Mouse (Mus musculus): ENCODE measurements around the gene Gm6871. TPM values are rescaled to one million over a fixed set of nuclear protein-coding genes. Genes with fewer than 3 reads are reported as not detected.

Gm6871 gene
- polyA plus RNA-seq (2012; rRNA removed): not detected in 2 replicates

DNA sequence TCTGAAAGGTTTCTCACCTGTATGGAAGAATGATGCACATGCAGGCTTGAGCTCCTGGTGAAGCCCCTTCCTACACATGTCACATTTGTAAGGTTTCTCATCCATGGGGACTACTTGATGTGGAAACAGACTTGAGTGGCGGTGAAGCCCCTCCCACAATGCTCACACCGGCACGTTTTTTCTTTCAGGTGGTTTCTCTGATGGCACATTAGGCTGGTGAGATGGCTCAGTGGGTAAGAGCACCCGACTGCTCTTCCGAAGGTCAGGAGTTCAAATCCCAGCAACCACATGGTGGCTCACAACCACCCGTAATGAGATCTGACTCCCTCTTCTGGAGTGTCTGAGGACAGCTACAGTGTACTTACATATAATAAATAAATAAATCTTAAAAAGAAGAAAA is at the start of gene Gm6871:
TSS of gene Gm6871 (minus strand) at position 101 of the 400 bp plus-strand sequence.

DNA sequence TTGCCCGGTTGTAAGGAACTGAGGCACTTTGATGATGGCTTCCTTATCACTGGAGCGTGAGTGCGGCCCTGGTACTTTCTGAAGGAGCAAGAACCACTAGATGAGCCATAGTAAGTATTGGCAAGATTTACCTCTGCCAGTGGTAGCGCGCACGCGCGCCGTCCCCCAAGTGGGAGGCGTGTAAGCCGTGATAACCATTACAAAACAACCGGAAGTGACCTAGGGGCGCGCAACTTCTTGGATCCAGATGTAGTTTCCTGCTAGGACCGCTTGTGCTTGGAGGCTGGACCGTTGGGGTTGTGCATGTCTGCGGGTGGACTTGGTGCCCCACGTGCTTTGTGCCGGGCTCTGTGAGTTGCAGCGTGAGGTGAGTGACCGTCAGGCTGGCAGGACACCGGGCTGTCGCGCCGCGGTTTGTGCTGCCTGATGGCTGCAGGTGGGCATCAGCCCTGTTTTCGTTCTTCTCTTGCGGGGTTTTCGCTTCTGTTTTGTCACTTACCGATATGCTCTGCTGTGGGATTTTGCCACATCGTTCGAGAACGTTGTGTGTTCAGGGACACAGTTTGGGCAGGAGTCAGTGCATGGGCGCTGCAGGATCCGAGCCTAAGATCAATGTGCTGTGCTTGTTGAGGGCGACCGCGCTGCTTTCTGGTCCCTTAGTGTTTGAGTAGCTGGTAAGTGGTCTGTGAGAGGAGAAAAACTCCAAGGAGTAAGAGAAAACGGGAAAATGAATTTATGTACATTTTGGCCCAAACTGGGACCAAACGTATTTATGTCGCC is 25.8 kb upstream of the Gm6871 start, which contains the start of gene 2610021A01Rik:
TSS of gene 2610021A01Rik (plus strand) at position 197 of the 780 bp plus-strand sequence.

GRCm38 (mm10) chr7:41499389-41500049 is 73.9 kb downstream of the Gm6871 start, which contains the start of the genes Gm20449 and AW146154:
Gene Gm20449 (minus strand): TSS chr7:41499417.
Gene AW146154 (minus strand): TSS chr7:41499890.

Other genes with a start within 250 kb of the Gm6871 start
- 2.0 and 2.1 TPM in 2 replicates for gene AI987944, start 180.3 kb downstream of the Gm6871 start, polyA plus RNA-seq (2012; rRNA removed)
- 0.03 TPM in 2 replicates for gene Vmn2r57, start 125.0 kb downstream of the Gm6871 start, polyA plus RNA-seq (2012; rRNA removed)
- not detected in 2 replicates for gene Gm20449, start 74.2 kb downstream of the Gm6871 start, polyA plus RNA-seq (2012; rRNA removed)
- 2.8 and 3.0 TPM in 2 replicates for gene AW146154, start 73.8 kb downstream of the Gm6871 start, polyA plus RNA-seq (2012; rRNA removed)
- 1.7 and 2.0 TPM in 2 replicates for gene 2610021A01Rik, start 25.6 kb upstream of the Gm6871 start, polyA plus RNA-seq (2012; rRNA removed)
- gene Zfp788, start 59.5 kb upstream of the Gm6871 start, polyA plus RNA-seq (2012; rRNA removed): 0.24 and 0.34 TPM in 2 replicates

All from colon, adult 2 months (tissue).